Mouse (Mus musculus): Measurements from ENCODE around the gene Ccr8.

DNA sequence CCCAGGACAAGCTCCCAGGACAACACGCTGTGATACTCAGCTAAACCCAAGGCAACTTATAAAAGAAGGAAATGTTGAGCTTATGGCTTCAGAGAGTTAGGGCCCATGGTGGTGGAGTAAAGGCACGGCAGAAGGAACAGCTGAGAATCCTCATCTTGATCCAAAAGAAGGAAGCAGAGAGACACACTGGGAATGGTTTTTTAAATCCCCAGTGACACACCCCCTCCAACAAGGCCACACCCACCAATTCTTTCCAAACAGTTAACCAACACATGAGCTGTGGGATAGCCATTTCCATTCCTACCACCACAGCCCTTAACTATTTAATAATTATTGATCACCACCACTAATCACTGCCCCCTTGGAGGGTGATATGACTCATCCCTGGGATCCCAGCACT is 20.7 kb upstream of the Ccr8 start:
- TF ChIP-seq POLR2A (IDR thresholded peaks at IDR 0.05; ENCODE audit: insufficient read length, low read depth) (no peak), USF1 (IDR thresholded peaks at IDR 0.05; ENCODE audit: low read depth) (no peak)

Measured in myocyte (in vitro differentiated cells).